Mouse (Mus musculus) liver, postnatal 0 days (tissue): ENCODE results near the gene Mrpl30. TPM values are rescaled to one million over a fixed set of nuclear protein-coding genes. Genes with fewer than 3 reads are reported as not detected.

Experiments
- ATAC-seq: fragments of 200-750 bp; cut with Nextera tagmentation; 2 replicates; pipeline ENCODE4 v1.8.0; 2017; ENCODE audit warnings: mild to moderate bottlenecking, moderate library complexity
- DNase-seq: peaks from one replicate; pipeline ENCODE4 v3.0.0-alpha.2; 2016
- H3K27ac ChIP-seq: fragments of 300-500 bp; sonication (generic); 2 replicates; pipeline ENCODE4 v1.5.1; 2014; ENCODE audit warnings: antibody characterized with exemption, moderate library complexity, mild to moderate bottlenecking, low read depth
- H3K27me3 ChIP-seq: fragments of 300-500 bp; sonication (generic); 2 replicates; pipeline ENCODE4 v1.6.1; 2014; ENCODE audit warnings: low read length, control low read depth, mixed read lengths; ENCODE audit not compliant: insufficient read depth
- H3K36me3 ChIP-seq: fragments of 300-500 bp; sonication (generic); replicated peaks from 2 replicates; pipeline ENCODE4 v1.6.1; 2014; ENCODE audit warnings: mild to moderate bottlenecking, control low read depth, low read length, moderate library complexity, mixed read lengths; ENCODE audit not compliant: insufficient read depth
- H3K4me1 ChIP-seq: fragments of 300-500 bp; sonication (generic); 2 replicates; pipeline ENCODE4 v1.6.1; 2014; ENCODE audit warnings: antibody characterized with exemption, mild to moderate bottlenecking, control low read depth; ENCODE audit not compliant: insufficient read depth
- H3K4me2 ChIP-seq: fragments of 300-500 bp; sonication (generic); 2 replicates; pipeline ENCODE4 v1.6.1; 2014; ENCODE audit warnings: low read depth, mild to moderate bottlenecking, low read length, moderate library complexity, mixed read lengths
- H3K4me3 ChIP-seq: fragments of 300-500 bp; sonication (generic); 2 replicates; pipeline ENCODE4 v1.5.1; 2014; ENCODE audit warnings: low read depth, low read length
- H3K9ac ChIP-seq: fragments of 300-500 bp; sonication (generic); replicated peaks from 2 replicates; pipeline ENCODE4 v1.6.1; 2014; ENCODE audit warnings: mild to moderate bottlenecking, moderate library complexity
- H3K9me3 ChIP-seq: fragments of 300-500 bp; sonication (generic); 2 replicates; pipeline ENCODE4 v1.6.1; 2016; ENCODE audit warnings: mild to moderate bottlenecking, control low read depth, low read length, mixed read lengths
- CTCF ChIP-seq: sonication (generic); IDR thresholded peaks from 2 replicates; pipeline ENCODE4 v1.5.1; 2016; ENCODE audit warnings: antibody characterized with exemption, low read depth
- EP300 ChIP-seq: IDR thresholded peaks from 2 replicates; pipeline ENCODE4 v1.6.1; 2016; ENCODE audit warnings: antibody characterized with exemption, low read depth, mild to moderate bottlenecking
- WGBS: fragments of 180-500 bp; shearing (Covaris S2); extraction: QIAGEN DNeasy Blood & Tissue Kit; methylation state at CpG from one replicate; pipeline ENCODE4 v1.1.7; 2014; ENCODE audit not compliant: insufficient replicate concordance; 5-methylcytosine and 5-hydroxymethylcytosine counted together
- polyA plus RNA-seq: library from polyadenylated mRNA; unstranded; fragments of >200 nt; fragmentation: Nextera tagmentation; extraction: Ambion mirVana; gene quantifications from 2 replicates; pipeline ENCODE4 v1.2.1, GENCODE M21; 2015

The Mrpl30 gene
- polyA plus RNA-seq, 1 experiment from 2014 or later, result 185 TPM

DNA sequence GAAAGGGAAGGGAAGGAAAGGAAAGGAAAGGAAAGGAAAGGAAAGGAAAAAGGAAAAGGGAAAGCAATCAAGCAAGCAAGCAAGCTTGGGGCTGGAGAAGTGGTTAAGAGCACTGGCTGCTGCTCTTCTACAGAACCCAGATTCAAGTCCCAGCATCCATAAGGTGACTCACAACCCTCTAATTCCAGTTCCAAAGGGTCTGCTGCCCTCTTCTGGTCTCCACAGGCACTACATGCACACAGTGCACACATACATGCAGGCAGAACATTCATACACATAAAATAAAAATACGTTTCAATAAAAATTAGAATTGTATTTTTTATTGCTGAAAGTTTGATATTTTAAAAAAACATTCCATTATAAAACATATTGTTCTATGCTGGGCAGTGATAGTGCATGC, 23.2 kb upstream of the Mrpl30 start:
- no peak overlapping the region for H3K4me3 ChIP-seq
- H3K27me3 ChIP-seq, result no peaks in the 10 kb centered on the region
- no peaks in the 10 kb centered on the region for H3K36me3 ChIP-seq
- H3K9me3 ChIP-seq, result no peaks in the 10 kb centered on the region
- ATAC-seq (no peak), DNase-seq (peak; percentile 78)
- TF ChIP-seq CTCF (peak; percentile 87), EP300 (no peak)
- no peak overlapping the region for H3K4me2 ChIP-seq
- WGBS, result 87% methylated on average over 1 of the region's 1 CpGs
- H3K27ac ChIP-seq, result no peak overlapping the region
- H3K4me1 ChIP-seq, result peaks cover 14% of the 10 kb centered on the region
- H3K9ac ChIP-seq, result no peak overlapping the region

DNA sequence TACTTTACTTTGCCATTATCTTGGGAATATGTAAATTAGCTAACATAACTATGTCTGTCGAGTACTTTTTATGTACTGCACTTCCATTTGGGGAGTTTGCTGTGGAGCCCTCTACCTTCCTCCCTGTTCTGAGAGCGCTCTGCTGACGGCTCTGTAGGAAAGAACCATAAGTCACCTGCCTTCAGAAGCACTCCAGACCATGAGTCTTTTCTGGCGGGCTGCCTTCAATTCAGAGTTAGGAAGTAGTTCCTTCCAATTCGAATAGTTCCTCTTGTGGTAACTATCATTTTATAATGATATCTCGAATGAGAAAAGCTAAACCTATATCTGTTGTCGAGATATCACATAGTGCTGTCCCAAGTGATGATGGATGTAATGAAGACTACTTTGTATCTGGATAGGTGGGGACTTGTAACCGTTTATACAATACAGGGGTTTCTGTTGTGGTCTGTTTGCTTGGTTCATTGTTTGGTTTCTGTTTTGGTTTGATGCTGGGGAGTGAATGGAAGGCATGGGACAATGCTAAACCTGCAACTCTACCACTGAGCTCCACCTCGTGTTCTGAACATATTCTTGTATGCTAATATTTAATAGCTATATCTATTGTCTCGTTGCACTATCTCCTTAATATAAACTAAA, 22.5 kb upstream of the Mrpl30 start:
- no peaks in the 10 kb centered on the region for H3K27me3 ChIP-seq
- H3K36me3 ChIP-seq, result no peaks in the 10 kb centered on the region
- no peak overlapping the region for H3K4me3 ChIP-seq
- DNase-seq, result no peak
- 60% methylated on average over 10 of the region's 10 CpGs for WGBS
- no peaks in the 10 kb centered on the region for H3K9me3 ChIP-seq
- no peak overlapping the region for H3K4me2 ChIP-seq
- no peak for ATAC-seq
- H3K4me1 ChIP-seq, result peaks cover 14% of the 10 kb centered on the region
- TF ChIP-seq CTCF (no peak), EP300 (no peak)
- H3K27ac ChIP-seq, result no peak overlapping the region
- H3K9ac ChIP-seq, result no peak overlapping the region

DNA sequence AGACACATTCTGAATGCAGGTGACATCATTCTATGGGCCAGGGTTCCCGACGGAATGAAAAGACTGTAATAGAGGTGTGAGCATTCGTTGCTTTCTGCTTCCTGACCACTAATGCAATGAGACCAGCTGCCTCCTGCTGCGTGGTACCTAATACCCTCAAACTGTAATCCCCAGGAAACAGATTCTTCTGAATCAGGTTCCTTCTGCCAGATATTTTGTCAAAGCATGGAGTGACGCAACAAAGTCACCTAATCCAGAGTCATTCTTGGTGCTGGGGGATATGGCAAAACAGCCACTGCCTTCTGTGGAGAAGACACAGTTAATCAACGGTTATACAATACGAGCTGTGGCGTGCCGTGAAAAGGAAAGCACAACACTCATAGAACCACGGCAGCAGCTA, 21.6 kb upstream of the Mrpl30 start:
- H3K4me2 ChIP-seq, result peak overlapping the region; percentile 33
- peaks cover 19% of the 10 kb centered on the region for H3K4me1 ChIP-seq
- H3K9me3 ChIP-seq, result no peaks in the 10 kb centered on the region
- ATAC-seq (no peak), DNase-seq (no peak)
- no peaks in the 10 kb centered on the region for H3K36me3 ChIP-seq
- no peaks in the 10 kb centered on the region for H3K27me3 ChIP-seq
- H3K4me3 ChIP-seq, result no peak overlapping the region
- no peak overlapping the region for H3K27ac ChIP-seq
- H3K9ac ChIP-seq, result no peak overlapping the region
- WGBS, result 36% methylated on average over 10 of the region's 10 CpGs
- TF ChIP-seq EP300 (no peak), CTCF (no peak)

DNA sequence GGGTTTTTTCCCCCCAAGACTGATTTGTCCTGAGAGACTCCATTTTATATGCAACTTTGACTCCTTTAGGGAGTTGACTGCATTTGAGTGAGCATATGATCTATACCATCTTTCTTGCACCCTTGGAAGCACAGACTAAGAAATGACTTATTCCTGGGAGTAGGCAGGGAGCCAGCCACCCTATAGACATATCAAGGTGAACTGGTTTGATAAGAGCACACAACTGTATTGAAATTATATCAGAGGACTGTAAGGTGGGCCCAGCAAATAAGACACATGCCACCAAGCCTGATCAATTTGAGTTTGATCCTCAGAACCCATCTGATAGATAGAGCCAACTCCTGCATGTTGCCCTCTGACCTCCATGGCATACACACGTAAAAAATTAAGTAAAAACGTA, 20.9 kb upstream of the Mrpl30 start:
- TF ChIP-seq EP300, result no peak
- H3K27me3 ChIP-seq, result no peaks in the 10 kb centered on the region
- no peaks in the 10 kb centered on the region for H3K36me3 ChIP-seq
- peaks cover 17% of the 10 kb centered on the region for H3K4me1 ChIP-seq
- 43% methylated on average over 2 of the region's 2 CpGs for WGBS
- H3K9me3 ChIP-seq, result no peaks in the 10 kb centered on the region
- H3K4me2 ChIP-seq, result no peak overlapping the region
- no peak overlapping the region for H3K4me3 ChIP-seq
- no peak overlapping the region for H3K27ac ChIP-seq
- H3K9ac ChIP-seq, result no peak overlapping the region
- ATAC-seq (no peak), DNase-seq (no peak)

DNA sequence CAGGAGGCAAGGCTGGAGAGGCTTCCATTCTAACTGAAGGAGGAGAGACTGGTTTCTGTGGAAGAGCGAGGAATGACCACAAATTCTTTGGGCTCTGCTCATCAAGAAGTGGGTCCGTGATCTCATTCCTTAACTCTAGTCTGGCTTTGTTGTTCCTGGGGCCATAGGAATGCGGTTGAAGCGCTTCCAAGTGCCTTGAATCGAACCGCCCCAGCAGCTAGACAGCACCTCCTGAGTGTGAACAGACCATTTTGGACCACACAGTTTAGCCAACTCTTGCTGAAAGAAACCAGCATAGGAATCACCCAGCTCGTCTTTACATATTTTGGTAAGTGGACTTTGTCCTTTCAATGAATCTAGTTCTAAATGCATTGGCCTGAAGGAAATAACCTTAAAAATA, 18.6 kb upstream of the Mrpl30 start, which contains the start of gene Lipt1:
Gene Lipt1, plus strand, starts transcription at position 35 of the 400 bp plus-strand sequence.
- H3K9me3 ChIP-seq, result 0 out of 2 replicates have a peak, but pooled peaks cover 5% of the 10 kb centered on the region
- no peak for TF ChIP-seq CTCF
- TF ChIP-seq EP300, result no peak
- H3K36me3 ChIP-seq, result peaks cover 8% of the 10 kb centered on the region; the same call in 1 of the 2 replicates
- peak within 1 kb of the TSS; percentile 79 for H3K4me2 ChIP-seq
- H3K4me1 ChIP-seq, result peaks cover 12% of the 10 kb centered on the region
- H3K27me3 ChIP-seq, result no peaks in the 10 kb centered on the region
- DNase-seq, result no peak
- 18% methylated on average over 7 of the region's 7 CpGs for WGBS
- peak within 1 kb of the TSS; percentile 63 for H3K4me3 ChIP-seq
- H3K9ac ChIP-seq, result peak within 1 kb of the TSS; percentile 60
- peak within 1 kb of the TSS; percentile 63 for H3K27ac ChIP-seq
- ATAC-seq, result peak; percentile 52

DNA sequence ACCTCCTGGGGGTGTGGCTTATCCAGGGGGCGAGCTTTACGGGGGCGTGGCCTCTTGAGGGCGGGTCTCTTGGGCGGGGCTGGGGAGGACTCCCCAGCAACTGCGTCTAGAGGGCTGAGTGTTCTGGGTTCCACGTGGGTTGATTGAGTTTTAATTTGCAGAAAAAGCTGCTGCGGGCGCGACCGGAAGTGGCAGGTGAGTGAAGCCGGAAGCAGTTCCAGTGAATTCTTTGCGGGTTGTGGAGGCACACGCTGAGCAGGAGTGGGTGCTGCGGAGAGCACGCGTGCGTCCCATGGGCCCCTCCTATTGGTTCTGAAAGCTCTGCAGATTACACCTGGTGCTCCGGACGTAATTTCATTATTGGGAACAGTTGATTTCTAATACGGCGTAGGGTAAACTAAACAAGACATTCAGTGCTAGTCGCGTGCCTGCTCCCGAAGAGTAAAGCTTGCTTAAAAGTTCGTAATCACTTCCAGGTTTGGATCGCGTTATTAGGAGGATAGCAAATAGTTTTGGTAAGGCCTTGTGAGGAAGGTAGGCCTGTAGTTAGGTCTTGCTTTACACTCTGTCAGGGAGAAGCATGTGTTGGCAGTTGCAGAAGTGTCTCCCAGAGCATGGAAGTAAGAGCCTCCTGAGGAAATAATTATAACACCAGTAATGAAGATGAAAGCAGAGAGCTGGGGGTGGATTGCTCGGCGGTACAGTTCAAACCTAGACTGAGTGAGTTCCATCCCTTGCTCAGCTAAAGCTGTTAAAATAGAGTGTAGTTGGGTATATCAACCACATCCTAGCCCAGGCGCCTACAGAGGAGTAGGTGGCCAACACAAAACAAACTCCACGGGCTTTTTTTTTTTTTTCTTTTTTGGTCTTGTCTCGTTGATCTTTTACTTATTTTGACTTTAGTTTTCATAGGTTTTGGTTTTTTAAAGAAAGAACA, 17.9 kb upstream of the Mrpl30 start:
- Histone ChIP-seq H3K4me2 (peak overlapping the region; percentile 79), H3K9me3 (0 out of 2 replicates have a peak, but pooled peaks cover 5% of the 10 kb centered on the region), H3K27me3 (no peaks in the 10 kb centered on the region), H3K9ac (peak overlapping the region; percentile 60), H3K27ac (peak overlapping the region; percentile 63), H3K36me3 (peaks cover 14% of the 10 kb centered on the region), H3K4me3 (peak overlapping the region; percentile 63), H3K4me1 (peaks cover 12% of the 10 kb centered on the region)
- DNase-seq (peak; percentile 88), ATAC-seq (peak; percentile 92)
- WGBS, result 3% methylated on average over 33 of the region's 33 CpGs
- TF ChIP-seq CTCF (no peak), EP300 (no peak)
